Mouse (Mus musculus) CD4-positive, CD25-positive, alpha-beta regulatory T cell, adult 9 weeks (primary cell): ENCODE results near the gene Gltp. TPM values are rescaled to one million over a fixed set of nuclear protein-coding genes. Genes with fewer than 3 reads are reported as not detected.

ENCODE experiments used
- polyA plus RNA-seq: library from polyadenylated mRNA; unstranded; fragments of 100-300 nt; shearing (Covaris generic); gene quantifications from one replicate; pipeline ENCODE4 v1.2.1, GENCODE M21; 2017

Gene Gltp
- polyA plus RNA-seq: 140 TPM

DNA sequence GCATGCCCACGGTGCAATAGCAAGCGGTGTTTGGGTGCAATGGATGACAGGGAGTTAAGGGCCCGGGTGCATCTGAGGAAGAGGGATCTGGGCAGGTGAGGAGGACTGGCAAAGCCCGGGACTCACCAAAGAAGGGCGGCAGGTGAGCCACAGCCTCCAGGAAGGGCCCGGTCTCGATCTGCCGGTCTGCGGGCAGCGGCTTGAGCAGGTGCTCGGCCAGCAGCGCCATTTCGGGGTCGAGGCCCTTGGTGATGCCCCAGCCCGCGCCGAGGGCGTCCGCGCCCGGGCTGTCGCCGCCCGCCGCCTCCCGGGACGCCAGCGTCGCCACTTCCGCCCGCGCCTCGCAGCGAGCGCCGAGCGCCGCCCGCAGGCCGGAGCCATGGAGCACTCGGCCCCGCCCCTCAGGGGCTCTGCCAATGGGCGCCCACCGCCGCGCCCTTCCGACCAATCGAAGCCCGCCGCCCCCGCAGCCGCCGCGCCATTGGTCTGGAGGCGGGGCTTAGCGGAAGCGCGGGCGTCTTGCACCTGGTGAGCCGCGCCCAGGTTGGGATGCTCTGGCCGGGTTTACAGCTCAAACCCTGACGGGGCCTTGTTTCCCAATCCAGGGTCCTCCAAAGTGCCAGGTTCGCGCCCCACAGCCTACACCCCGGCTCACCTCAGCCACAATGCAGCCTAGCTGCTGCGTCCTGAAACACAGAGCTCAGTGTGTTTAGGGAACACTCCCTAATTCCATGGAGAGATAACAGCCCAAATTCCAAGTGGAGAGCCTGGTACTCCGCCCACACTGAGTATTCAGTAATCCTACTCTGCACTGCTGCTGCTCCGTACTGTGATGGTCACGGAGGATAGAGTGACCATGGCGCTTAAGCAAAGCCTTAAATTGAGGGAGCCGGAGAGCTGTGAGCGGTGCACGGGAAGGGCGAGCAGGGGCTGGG lies at the start of gene Gltp:
Gene Gltp (minus strand): TSS at position 352 of the 935 bp plus-strand sequence.

DNA sequence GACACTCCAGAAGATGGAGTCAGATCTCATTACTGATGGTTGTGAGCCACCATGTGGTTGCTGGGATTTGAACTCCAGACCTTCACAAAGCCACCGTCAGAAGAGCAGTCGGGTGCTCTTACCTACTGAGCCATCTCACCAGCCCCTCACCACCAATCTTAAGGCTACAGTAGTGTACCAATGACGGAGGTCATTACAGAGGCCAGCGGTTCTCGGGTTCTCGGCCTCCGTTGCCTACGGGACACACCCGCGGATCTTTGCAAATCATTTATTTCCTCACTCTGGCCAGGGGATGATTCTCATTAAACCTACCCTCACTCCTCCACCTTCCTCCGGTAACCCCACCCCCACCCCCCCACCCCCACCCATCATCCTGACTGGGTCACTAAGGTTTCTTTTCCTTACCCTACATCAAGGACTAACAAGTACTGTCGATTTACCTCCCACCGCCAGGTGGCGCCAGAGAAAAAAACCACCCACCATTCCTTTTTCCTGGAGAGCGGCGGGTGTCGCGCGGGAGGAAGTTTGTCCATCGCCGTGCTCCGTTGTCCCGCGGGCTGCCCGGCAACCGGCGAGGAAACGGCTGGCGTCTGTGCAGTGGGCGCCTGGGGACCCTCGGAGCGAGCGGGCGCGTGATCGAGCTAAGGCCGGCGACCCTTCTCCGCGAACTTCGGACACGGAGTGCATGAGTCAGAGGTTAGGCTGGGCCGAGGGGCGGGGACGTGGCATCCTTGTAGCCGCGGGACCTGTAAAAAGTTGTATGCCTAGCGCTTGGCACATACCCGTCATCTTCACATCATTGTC lies 16.7 kb upstream of the Gltp start, which contains the start of gene Tchp:
Gene Tchp (plus strand): TSS at position 496 of the 804 bp plus-strand sequence.

DNA sequence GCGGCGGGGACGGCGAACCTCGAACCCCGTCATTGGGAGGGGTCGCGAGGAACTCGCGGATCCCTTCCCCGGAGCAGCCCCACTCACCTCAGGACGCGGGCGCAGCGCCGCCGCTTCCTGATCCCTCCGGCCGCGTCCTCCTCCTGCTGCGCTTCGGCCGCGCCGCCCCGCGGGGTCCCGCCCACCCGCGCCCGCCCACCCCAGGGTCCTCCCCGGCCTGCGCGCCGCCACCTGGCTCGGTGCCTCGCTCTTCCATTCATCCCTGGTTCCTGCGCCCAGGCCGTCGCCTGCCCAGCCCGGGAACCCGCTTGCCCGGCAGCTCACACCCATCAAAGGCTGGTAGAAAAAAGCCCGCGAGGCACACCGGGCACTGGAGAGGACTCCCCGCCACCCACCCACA lies 32.5 kb downstream of the Gltp start, which contains the start of gene Trpv4:
Gene Trpv4 (minus strand): TSS at position 167 of the 400 bp plus-strand sequence.

Other genes with a start within 250 kb of the Gltp start
- 12.5 TPM for gene Mmab, start 246.9 kb downstream of the Gltp start, polyA plus RNA-seq
- 15.1 TPM for gene Mvk, start 246.7 kb downstream of the Gltp start, polyA plus RNA-seq
- gene Fam222a, start 123.0 kb downstream of the Gltp start, polyA plus RNA-seq: not detected
- 0.50 TPM for gene Trpv4, start 32.6 kb downstream of the Gltp start, polyA plus RNA-seq
- gene Tchp, start 16.8 kb upstream of the Gltp start, polyA plus RNA-seq: 18.9 TPM
- gene Ankrd13a, start 83.7 kb upstream of the Gltp start, polyA plus RNA-seq: 13.9 TPM
- 136 TPM for gene Git2, start 84.5 kb upstream of the Gltp start, polyA plus RNA-seq
- gene 1500011B03Rik, start 132.5 kb upstream of the Gltp start, polyA plus RNA-seq: 103 TPM
- gene 4930519G04Rik, start 162.7 kb upstream of the Gltp start, polyA plus RNA-seq: not detected
- not detected for gene Gm9936, start 167.7 kb upstream of the Gltp start, polyA plus RNA-seq
- gene Oasl2, start 206.0 kb upstream of the Gltp start, polyA plus RNA-seq: 20.9 TPM
- 11.6 TPM for gene Oasl1, start 232.3 kb upstream of the Gltp start, polyA plus RNA-seq